Mouse (Mus musculus): ENCODE results near the gene Axdnd1. TPM values are rescaled to one million over a fixed set of nuclear protein-coding genes. Genes with fewer than 3 reads are reported as not detected.
A peak's percentile ranks its signal among the peaks of the same experiment; 100 is the strongest.
"Not testable (repeated sequence)": the region's sequence is repeated elsewhere in the genome, so short reads cannot be mapped to it uniquely, and the experiment has no call there.

The Axdnd1 gene
- polyA plus RNA-seq, 1 experiment from 2014 or later, result not detected

GRCm38 (mm10) chr1:156344433-156344832 lies 76.5 kb downstream of the Axdnd1 start:
- Histone ChIP-seq H3K4me2 (ENCODE audit: low read depth) (no peak overlapping the region), H3K9me3 (ENCODE audit: control insufficient read depth, low read length) (no peaks in the 10 kb centered on the region), H3K4me3 (ENCODE audit: low read depth, low read length) (no peak overlapping the region), H3K27ac (ENCODE audit: low read depth, low read length) (no peak overlapping the region), H3K27me3 (ENCODE audit: control insufficient read depth, insufficient read depth, low read length) (no peaks in the 10 kb centered on the region), H3K4me1 (ENCODE audit: control insufficient read depth, insufficient read depth, low read length) (no peaks in the 10 kb centered on the region), H3K9ac (ENCODE audit: low read length) (no peak overlapping the region), H3K36me3 (ENCODE audit: control insufficient read depth, insufficient read depth, low read length) (no peaks in the 10 kb centered on the region)
- DNase-seq (ENCODE audit: low spot score) (no peak), ATAC-seq (ENCODE audit: insufficient read depth, low FRiP score, low TSS enrichment) (no peak)
- 72% methylated on average over 4 of the region's 4 CpGs for WGBS

- H3K4me1 ChIP-seq (ENCODE audit: control insufficient read depth, insufficient read depth, low read length), result no peaks in the 10 kb centered on the region
- DNase-seq (ENCODE audit: low spot score), result no peak
- no peak overlapping the region for H3K4me2 ChIP-seq (ENCODE audit: low read depth)
- no peaks in the 10 kb centered on the region for H3K36me3 ChIP-seq (ENCODE audit: control insufficient read depth, insufficient read depth, low read length)
- H3K27ac ChIP-seq (ENCODE audit: low read depth, low read length), result no peak overlapping the region
- no peaks in the 10 kb centered on the region for H3K9me3 ChIP-seq (ENCODE audit: control insufficient read depth, low read length)
- WGBS, result 81% methylated on average over 4 of the region's 4 CpGs
- ATAC-seq (ENCODE audit: insufficient read depth, low FRiP score, low TSS enrichment), result no peak
- no peak overlapping the region for H3K4me3 ChIP-seq (ENCODE audit: low read depth, low read length)
- H3K27me3 ChIP-seq (ENCODE audit: control insufficient read depth, insufficient read depth, low read length), result no peaks in the 10 kb centered on the region
- H3K9ac ChIP-seq (ENCODE audit: low read length), result no peak overlapping the region
These were observed 80.1 kb downstream of the Axdnd1 start for GRCm38 (mm10) chr1:156340847-156341246.

- Histone ChIP-seq H3K27ac (ENCODE audit: low read depth, low read length) (no peak overlapping the region), H3K4me2 (ENCODE audit: low read depth) (no peak overlapping the region), H3K9ac (ENCODE audit: low read length) (no peak overlapping the region), H3K36me3 (ENCODE audit: control insufficient read depth, insufficient read depth, low read length) (no peaks in the 10 kb centered on the region), H3K27me3 (ENCODE audit: control insufficient read depth, insufficient read depth, low read length) (no peaks in the 10 kb centered on the region), H3K4me3 (ENCODE audit: low read depth, low read length) (no peak overlapping the region), H3K9me3 (ENCODE audit: control insufficient read depth, low read length) (no peaks in the 10 kb centered on the region), H3K4me1 (ENCODE audit: control insufficient read depth, insufficient read depth, low read length) (no peaks in the 10 kb centered on the region)
- DNase-seq (ENCODE audit: low spot score) (no peak), ATAC-seq (ENCODE audit: insufficient read depth, low FRiP score, low TSS enrichment) (no peak)
- WGBS, result 91% methylated on average over 9 of the region's 9 CpGs
These were observed 97.8 kb downstream of the Axdnd1 start for GRCm38 (mm10) chr1:156323126-156323525.

- H3K36me3 ChIP-seq (ENCODE audit: control insufficient read depth, insufficient read depth, low read length), result no peaks in the 10 kb centered on the region
- H3K27me3 ChIP-seq (ENCODE audit: control insufficient read depth, insufficient read depth, low read length), result peaks cover 24% of the 10 kb centered on the region
- ATAC-seq (ENCODE audit: insufficient read depth, low FRiP score, low TSS enrichment), result no peak
- peak within 1 kb of the TSS; percentile 22 for H3K4me3 ChIP-seq (ENCODE audit: low read depth, low read length)
- peak; percentile 17 for DNase-seq (ENCODE audit: low spot score)
- no peaks in the 10 kb centered on the region for H3K9me3 ChIP-seq (ENCODE audit: control insufficient read depth, low read length)
- peak within 1 kb of the TSS; percentile 40 for H3K4me2 ChIP-seq (ENCODE audit: low read depth)
- H3K4me1 ChIP-seq (ENCODE audit: control insufficient read depth, insufficient read depth, low read length), result peaks cover 4% of the 10 kb centered on the region; the same call in 1 of the 2 replicates
- peak within 1 kb of the TSS; percentile 26; the same call in 1 of the 2 replicates for H3K9ac ChIP-seq (ENCODE audit: low read length)
- WGBS, result 3% methylated on average over 29 of the region's 29 CpGs
- no peak within 1 kb of the TSS for H3K27ac ChIP-seq (ENCODE audit: low read depth, low read length)
These were observed 110.3 kb downstream of the Axdnd1 start, which contains the start of gene Nphs2 for GRCm38 (mm10) chr1:156310630-156311029. Nphs2 (plus strand) TSS chr1:156310727.

- Histone ChIP-seq H3K9me3 (ENCODE audit: control insufficient read depth, low read length) (no peaks in the 10 kb centered on the region), H3K27ac (ENCODE audit: low read depth, low read length) (no peak overlapping the region), H3K4me1 (ENCODE audit: control insufficient read depth, insufficient read depth, low read length) (peaks cover 4% of the 10 kb centered on the region; the same call in 1 of the 2 replicates), H3K4me2 (ENCODE audit: low read depth) (no peak overlapping the region), H3K36me3 (ENCODE audit: control insufficient read depth, insufficient read depth, low read length) (no peaks in the 10 kb centered on the region), H3K27me3 (ENCODE audit: control insufficient read depth, insufficient read depth, low read length) (peaks cover 30% of the 10 kb centered on the region), H3K9ac (ENCODE audit: low read length) (no peak overlapping the region), H3K4me3 (ENCODE audit: low read depth, low read length) (no peak overlapping the region)
- no peak for DNase-seq (ENCODE audit: low spot score)
- WGBS, result 87% methylated on average over 1 of the region's 1 CpGs
- no peak for ATAC-seq (ENCODE audit: insufficient read depth, low FRiP score, low TSS enrichment)
These were observed 112.4 kb downstream of the Axdnd1 start for GRCm38 (mm10) chr1:156308595-156308994.

GRCm38 (mm10) chr1:156302911-156303749 lies 117.8 kb downstream of the Axdnd1 start, which contains the start of gene Tdrd5:
Tdrd5 (minus strand) TSS chr1:156303664.
- ATAC-seq (ENCODE audit: insufficient read depth, low FRiP score, low TSS enrichment), result peak; percentile 65
- H3K4me3 ChIP-seq (ENCODE audit: low read depth, low read length), result peak within 1 kb of the TSS; percentile 69
- H3K27me3 ChIP-seq (ENCODE audit: control insufficient read depth, insufficient read depth, low read length), result peaks cover 31% of the 10 kb centered on the region
- H3K9me3 ChIP-seq (ENCODE audit: control insufficient read depth, low read length), result no peaks in the 10 kb centered on the region
- peak; percentile 65 for DNase-seq (ENCODE audit: low spot score)
- WGBS, result under 1% methylated on average over 68 of the region's 85 CpGs
- H3K36me3 ChIP-seq (ENCODE audit: control insufficient read depth, insufficient read depth, low read length), result no peaks in the 10 kb centered on the region
- no peaks in the 10 kb centered on the region; the same call in 1 of the 2 replicates for H3K4me1 ChIP-seq (ENCODE audit: control insufficient read depth, insufficient read depth, low read length)
- H3K27ac ChIP-seq (ENCODE audit: low read depth, low read length), result no peak within 1 kb of the TSS
- peak within 1 kb of the TSS; percentile 39 for H3K9ac ChIP-seq (ENCODE audit: low read length)
- H3K4me2 ChIP-seq (ENCODE audit: low read depth), result peak within 1 kb of the TSS; percentile 99

- Histone ChIP-seq H3K27me3 (ENCODE audit: control insufficient read depth, insufficient read depth, low read length) (no peaks in the 10 kb centered on the region), H3K36me3 (ENCODE audit: control insufficient read depth, insufficient read depth, low read length) (no peaks in the 10 kb centered on the region), H3K4me3 (ENCODE audit: low read depth, low read length) (no peak overlapping the region), H3K9me3 (ENCODE audit: control insufficient read depth, low read length) (no peaks in the 10 kb centered on the region), H3K9ac (ENCODE audit: low read length) (no peak overlapping the region), H3K27ac (ENCODE audit: low read depth, low read length) (no peak overlapping the region), H3K4me1 (ENCODE audit: control insufficient read depth, insufficient read depth, low read length) (no peaks in the 10 kb centered on the region), H3K4me2 (ENCODE audit: low read depth) (no peak overlapping the region)
- WGBS, result 98% methylated on average over 6 of the region's 6 CpGs
- ATAC-seq (ENCODE audit: insufficient read depth, low FRiP score, low TSS enrichment) (no peak), DNase-seq (ENCODE audit: low spot score) (no peak)
These were observed 130.9 kb downstream of the Axdnd1 start for GRCm38 (mm10) chr1:156290016-156290415.

- DNase-seq (ENCODE audit: low spot score); H3K36me3 ChIP-seq (ENCODE audit: control insufficient read depth, insufficient read depth, low read length); H3K4me3 ChIP-seq (ENCODE audit: low read depth, low read length); H3K4me1 ChIP-seq (ENCODE audit: control insufficient read depth, insufficient read depth, low read length); ATAC-seq (ENCODE audit: insufficient read depth, low FRiP score, low TSS enrichment); H3K9me3 ChIP-seq (ENCODE audit: control insufficient read depth, low read length); H3K4me2 ChIP-seq (ENCODE audit: low read depth); H3K27ac ChIP-seq (ENCODE audit: low read depth, low read length); H3K27me3 ChIP-seq (ENCODE audit: control insufficient read depth, insufficient read depth, low read length); H3K9ac ChIP-seq (ENCODE audit: low read length): not testable (repeated sequence)
- 77% methylated on average over 9 of the region's 10 CpGs for WGBS
These were observed 131.8 kb downstream of the Axdnd1 start for GRCm38 (mm10) chr1:156289222-156289587.

All from neural tube, embryonic 11.5 days (tissue).